9 mouse cellular contexts compared by ENCODE assay signal in genomic region chr13:34708955-34709354, GRCm38 (mm10). TPM values are rescaled to one million over a fixed set of nuclear protein-coding genes. Genes with fewer than 3 reads are reported as not detected.
DNase-seq lines count a peak whose midpoint lies in the region; ATAC-seq and TF ChIP-seq lines count a peak whose summit lies in the region.
"Had no signal": no experiment of that assay in that cellular context is flagged by ENCODE, and none has a peak within 500 bp of the region (broad histone marks: within the 10 kb centered on the region; RNA-seq: fewer than 3 reads in every experiment).

No protein-coding gene starts in this region.

- H3K9me3 ChIP-seq in embryonic facial prominence, embryonic 11.5 days (replicated peaks; ENCODE audit: control insufficient read depth, low read length): no peaks in the 10 kb centered on the region
- no peaks in the 10 kb centered on the region for H3K9me3 ChIP-seq in embryonic facial prominence, embryonic 10.5 days
- no peaks in the 10 kb centered on the region for H3K9me3 ChIP-seq in heart, embryonic 15.5 days (replicated peaks)

- H3K27me3 ChIP-seq in embryonic facial prominence, embryonic 11.5 days (ENCODE audit: control insufficient read depth, insufficient read depth, low read length): no peaks in the 10 kb centered on the region
- no peaks in the 10 kb centered on the region for H3K27me3 ChIP-seq in embryonic facial prominence, embryonic 10.5 days (replicated peaks; ENCODE audit: low read depth, poor library complexity, severe bottlenecking)
- H3K27me3 ChIP-seq in heart, embryonic 15.5 days: no peaks in the 10 kb centered on the region

- H3K36me3 ChIP-seq in embryonic facial prominence, embryonic 11.5 days (replicated peaks; ENCODE audit: control insufficient read depth, insufficient read depth, low read depth, low read length): no peaks in the 10 kb centered on the region
- H3K36me3 ChIP-seq in embryonic facial prominence, embryonic 10.5 days (replicated peaks): no peaks in the 10 kb centered on the region
- no peaks in the 10 kb centered on the region for H3K36me3 ChIP-seq in heart, embryonic 15.5 days

- ATAC-seq in embryonic facial prominence, embryonic 11.5 days (replicated peaks; ENCODE audit: insufficient number of reproducible peaks, low FRiP score, low TSS enrichment, low read depth): no peak
- peak; percentile 70 for ATAC-seq in heart, embryonic 15.5 days (replicated peaks; ENCODE audit: insufficient number of reproducible peaks, insufficient read depth, low FRiP score, low read depth)
- ATAC-seq in activated CD4-positive, CD25-positive, alpha-beta regulatory T cell, adult 4 months: no peak

- H3K27ac ChIP-seq in embryonic facial prominence, embryonic 11.5 days (replicated peaks; ENCODE audit: low read depth, low read length): no peak overlapping the region
- no peak overlapping the region for H3K27ac ChIP-seq in embryonic facial prominence, embryonic 10.5 days (replicated peaks)
- H3K27ac ChIP-seq in heart, embryonic 15.5 days: peak overlapping the region; percentile 72
- H3K27ac ChIP-seq in layer of hippocampus, adult 2 months: no peak overlapping the region

- peak; percentile 33 for DNase-seq in embryonic facial prominence, embryonic 11.5 days (ENCODE audit: low spot score)
- no peak for DNase-seq in embryonic facial prominence, embryonic 10.5 days (ENCODE audit: low spot score)
- DNase-seq in cerebellum, postnatal 14 days: peak; percentile 25 to 42
- peak; percentile 47 to 49 for DNase-seq in layer of hippocampus, adult 2 months (ENCODE audit: low spot score in 2 of 2)
- DNase-seq in ovary, postnatal 10 days (ENCODE audit: low spot score): peak; percentile 22
- no peak for DNase-seq in frontal cortex, postnatal 14 days (ENCODE audit: low spot score in 2 of 2)

- no peak overlapping the region for H3K4me3 ChIP-seq in embryonic facial prominence, embryonic 11.5 days (ENCODE audit: low read depth, low read length)
- H3K4me3 ChIP-seq in embryonic facial prominence, embryonic 10.5 days: no peak overlapping the region
- no peak overlapping the region for H3K4me3 ChIP-seq in heart, embryonic 15.5 days
- H3K4me3 ChIP-seq in layer of hippocampus, adult 2 months: no peak overlapping the region

- TF ChIP-seq CTCF in layer of hippocampus, adult 2 months (conservative IDR thresholded peaks at IDR 0.05): no peak

- no peak overlapping the region for H3K9ac ChIP-seq in embryonic facial prominence, embryonic 11.5 days (replicated peaks; ENCODE audit: low read length)
- H3K9ac ChIP-seq in heart, embryonic 15.5 days: no peak overlapping the region

- H3K4me1 ChIP-seq in embryonic facial prominence, embryonic 11.5 days (ENCODE audit: control insufficient read depth, insufficient read depth, low read length): no peaks in the 10 kb centered on the region
- no peaks in the 10 kb centered on the region for H3K4me1 ChIP-seq in embryonic facial prominence, embryonic 10.5 days
- H3K4me1 ChIP-seq in heart, embryonic 15.5 days (replicated peaks): peaks cover 5% of the 10 kb centered on the region

- 76% methylated on average over 3 of the region's 3 CpGs for WGBS in embryonic facial prominence, embryonic 11.5 days
- 72% methylated on average over 3 of the region's 3 CpGs for WGBS in embryonic facial prominence, embryonic 10.5 days
- WGBS in heart, embryonic 15.5 days: 12% methylated on average over 3 of the region's 3 CpGs

- H3K4me2 ChIP-seq in embryonic facial prominence, embryonic 11.5 days (ENCODE audit: low read depth, low read length): no peak overlapping the region
- H3K4me2 ChIP-seq in heart, embryonic 15.5 days: no peak overlapping the region

RNA-seq across cellular contexts. Expression of gene Fam50b, which starts 25.7 kb away (rescaled TPM):
- polyA plus RNA-seq in embryonic facial prominence, embryonic 11.5 days (2014; fragmentation: Nextera tagmentation; extraction: Ambion mirVana): not detected in 2 replicates
- polyA plus RNA-seq in embryonic facial prominence, embryonic 10.5 days (2016; fragmentation: Nextera tagmentation; extraction: Ambion mirVana): not detected in 2 replicates
- not detected in 2 replicates for polyA plus RNA-seq in heart, embryonic 15.5 days (2015; fragmentation: Nextera tagmentation; extraction: Ambion mirVana)
- total RNA-seq in layer of hippocampus, adult 2 months (2021): not detected
- not detected for polyA plus RNA-seq in activated CD4-positive, CD25-positive, alpha-beta regulatory T cell, adult 4 months (2017; shearing (Covaris generic))
- polyA plus RNA-seq: frontal cortex, adult 2 months had no signal

RNA-seq across cellular contexts. Expression of gene Pxdc1, which starts 55.7 kb away (rescaled TPM):
- 6.2 and 8.0 TPM in 2 replicates for polyA plus RNA-seq in embryonic facial prominence, embryonic 11.5 days (2014; fragmentation: Nextera tagmentation; extraction: Ambion mirVana)
- polyA plus RNA-seq in embryonic facial prominence, embryonic 10.5 days (2016; fragmentation: Nextera tagmentation; extraction: Ambion mirVana): 4.1 TPM in 2 replicates
- 19.1 and 19.9 TPM in 2 replicates for polyA plus RNA-seq in heart, embryonic 15.5 days (2015; fragmentation: Nextera tagmentation; extraction: Ambion mirVana)
- 10 to 100 TPM; 11.8 to 18.4 TPM for total RNA-seq in layer of hippocampus, adult 2 months (2021)
- under 1 TPM; 0.58 to 0.93 TPM for polyA plus RNA-seq in activated CD4-positive, CD25-positive, alpha-beta regulatory T cell, adult 4 months (2017; shearing (Covaris generic))

Comparison
In these comparisons a context has a peak if more than half of its experiments do, and no peak if none do; other contexts are left out.
1. DNase-seq: peak in embryonic facial prominence, embryonic 11.5 days (single experiment), cerebellum, postnatal 14 days (2 of 2), layer of hippocampus, adult 2 months (2 of 2) and ovary, postnatal 10 days (single experiment); none in embryonic facial prominence, embryonic 10.5 days (single experiment) and frontal cortex, postnatal 14 days (0 of 2).